In the genomic region with DNA sequence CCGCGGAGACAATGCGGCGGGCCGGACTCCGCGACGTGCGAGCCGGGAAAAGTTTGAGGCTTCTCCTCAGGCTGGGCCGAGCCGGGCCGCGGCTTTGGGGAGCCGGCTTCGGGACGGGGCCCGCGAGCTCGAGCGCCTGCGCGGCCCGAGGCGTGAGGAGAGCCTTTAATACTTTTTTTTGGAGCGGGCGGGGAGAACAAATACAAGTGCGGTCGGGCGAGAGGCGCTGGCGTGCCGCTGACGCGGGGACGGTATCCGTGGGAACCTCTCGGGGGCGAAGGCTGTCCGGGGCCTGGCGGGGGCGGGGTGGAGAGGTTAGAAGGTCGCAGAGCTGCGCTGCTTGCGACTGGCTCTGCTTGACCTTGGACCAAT, we compare ENCODE assay signal across 8 mouse cellular contexts.
A peak's percentile ranks its signal among the peaks of the same experiment; 100 is the strongest.
DNase-seq lines count a peak whose midpoint lies in the region; ATAC-seq lines count a peak whose summit lies in the region.

No protein-coding gene starts in this region.

- under 1% methylated on average over 45 of the region's 45 CpGs for WGBS in hindbrain, embryonic 11.5 days

- no peaks in the 10 kb centered on the region for H3K9me3 ChIP-seq in hindbrain, embryonic 11.5 days (ENCODE audit: control insufficient read depth, low read length)

- no peaks in the 10 kb centered on the region for H3K4me1 ChIP-seq in hindbrain, embryonic 11.5 days (replicated peaks; ENCODE audit: control insufficient read depth, insufficient read depth, low read length)

- no peak for ATAC-seq in hindbrain, embryonic 11.5 days (ENCODE audit: low FRiP score)

- H3K27ac ChIP-seq in hindbrain, embryonic 11.5 days (ENCODE audit: low read depth, low read length) = peak overlapping the region; percentile 94

- no peaks in the 10 kb centered on the region for H3K27me3 ChIP-seq in hindbrain, embryonic 11.5 days (ENCODE audit: control insufficient read depth, insufficient read depth, low read length)

- H3K36me3 ChIP-seq in hindbrain, embryonic 11.5 days (ENCODE audit: control insufficient read depth, insufficient read depth, low read length) = no peaks in the 10 kb centered on the region

- peak overlapping the region; percentile 71 for H3K4me2 ChIP-seq in hindbrain, embryonic 11.5 days (replicated peaks; ENCODE audit: low read depth, low read length)

- peak overlapping the region; percentile 85 for H3K9ac ChIP-seq in hindbrain, embryonic 11.5 days (ENCODE audit: low read depth, low read length)

- peak overlapping the region; percentile 71 for H3K4me3 ChIP-seq in hindbrain, embryonic 11.5 days (ENCODE audit: low read depth, low read length)

- peak; percentile 88 for DNase-seq in NIH3T3 (ENCODE audit: low read depth)
- peak; percentile 83 for DNase-seq in cerebellum, adult 9-11 months
- DNase-seq in frontal cortex, adult 2 months (ENCODE audit: extremely low spot score in 1 of 2, low spot score in 1 of 2) = peak; percentile 39 to 71
- DNase-seq in hindbrain, embryonic 11.5 days (ENCODE audit: low spot score) = peak; percentile 80
- peak; percentile 72 to 73 for DNase-seq in layer of hippocampus, postnatal 14 days (ENCODE audit: low spot score in 2 of 2)
- peak; percentile 79 for DNase-seq in lung, postnatal 14 days
- peak; percentile 65 for DNase-seq in retina, postnatal 7 days (ENCODE audit: low read depth, low spot score)
- peak; percentile 73 to 83 for DNase-seq in urinary bladder, adult 18-20 months (ENCODE audit: low spot score in 2 of 2)
